Mouse (Mus musculus): ENCODE results near the gene Psme1.

- TF ChIP-seq EP300 (optimal IDR thresholded peaks at IDR 0.05): no peak
- no peak for TF ChIP-seq CTCF (IDR thresholded peaks at IDR 0.05; ENCODE audit: low read depth)
These were observed 28.0 kb downstream of the Psme1 start for GRCm38 (mm10) chr14:55605743-55606459.
